Mouse (Mus musculus): ENCODE measurements around the gene Rcbtb2.

DNA sequence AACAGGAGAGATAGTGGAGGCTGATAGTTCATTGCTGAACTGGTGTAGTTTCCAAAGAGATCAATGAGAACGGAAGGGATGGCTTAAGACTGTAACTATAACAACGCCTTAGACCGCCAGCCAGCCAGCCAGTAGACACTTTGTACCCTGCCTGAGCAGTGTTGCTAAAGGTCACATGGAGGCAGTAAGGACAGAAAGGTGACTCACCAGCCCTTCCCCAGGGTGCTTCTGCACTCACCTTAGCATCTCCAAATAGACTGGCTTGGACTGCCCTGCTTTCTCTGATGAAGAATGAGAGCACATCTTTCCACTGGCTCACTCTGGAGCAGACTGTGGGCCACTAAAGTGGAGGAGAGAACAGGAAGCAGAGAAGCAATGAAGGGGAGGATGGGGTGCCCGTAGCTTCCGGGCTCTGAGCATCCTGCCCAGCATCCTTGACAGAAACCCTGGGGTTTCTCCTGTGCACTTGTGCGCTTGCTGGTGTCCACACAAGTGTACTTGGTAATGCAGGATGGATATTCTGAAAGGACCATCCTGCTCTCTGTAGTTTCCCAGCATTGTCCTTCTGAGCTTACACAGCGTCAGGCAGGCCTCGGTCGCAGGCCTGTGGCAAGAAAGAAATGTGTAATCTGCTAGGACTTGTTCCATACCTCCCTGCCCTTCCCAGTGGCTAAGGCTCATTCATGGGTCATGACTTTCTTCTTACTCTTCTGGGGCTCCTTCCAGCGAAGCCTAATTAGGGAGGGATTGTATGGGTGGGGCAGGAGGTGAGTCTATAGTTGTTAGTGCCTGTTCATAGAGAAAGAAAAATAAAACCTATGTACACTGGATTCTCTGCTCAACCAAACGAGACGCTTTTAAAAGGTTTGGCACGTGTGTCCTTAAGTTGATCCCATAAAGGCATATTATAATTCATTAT is 47.3 kb downstream of the Rcbtb2 start:
- TF ChIP-seq CTCF (IDR thresholded peaks at IDR 0.05; ENCODE audit: insufficient read depth, low read length): no peak
- no peak for TF ChIP-seq POLR2A (IDR thresholded peaks at IDR 0.05; ENCODE audit: borderline replicate concordance, extremely low read depth, low read depth, low read length)
